Mouse (Mus musculus) urinary bladder, adult 2 months (tissue): ENCODE data around the gene H2-Q10. TPM values are rescaled to one million over a fixed set of nuclear protein-coding genes. Genes with fewer than 3 reads are reported as not detected.
A peak's percentile ranks its signal among the peaks of the same experiment; 100 is the strongest.
"Not testable (repeated sequence)": the region's sequence is repeated elsewhere in the genome, so short reads cannot be mapped to it uniquely, and the experiment has no call there.

Experiments
- DNase-seq: peaks from one replicate; pipeline ENCODE4 v3.0.0; 2022; ENCODE audit warnings: low spot score
- polyA plus RNA-seq: library from polyadenylated mRNA; depleted of rRNA; stranded (reverse); fragments of >200 nt; gene quantifications from 2 replicates; pipeline ENCODE4 v1.2.3, GENCODE M21; 2012; rRNA removed

H2-Q10 gene
- 0.80 and 1.4 TPM in 2 replicates for polyA plus RNA-seq

DNA sequence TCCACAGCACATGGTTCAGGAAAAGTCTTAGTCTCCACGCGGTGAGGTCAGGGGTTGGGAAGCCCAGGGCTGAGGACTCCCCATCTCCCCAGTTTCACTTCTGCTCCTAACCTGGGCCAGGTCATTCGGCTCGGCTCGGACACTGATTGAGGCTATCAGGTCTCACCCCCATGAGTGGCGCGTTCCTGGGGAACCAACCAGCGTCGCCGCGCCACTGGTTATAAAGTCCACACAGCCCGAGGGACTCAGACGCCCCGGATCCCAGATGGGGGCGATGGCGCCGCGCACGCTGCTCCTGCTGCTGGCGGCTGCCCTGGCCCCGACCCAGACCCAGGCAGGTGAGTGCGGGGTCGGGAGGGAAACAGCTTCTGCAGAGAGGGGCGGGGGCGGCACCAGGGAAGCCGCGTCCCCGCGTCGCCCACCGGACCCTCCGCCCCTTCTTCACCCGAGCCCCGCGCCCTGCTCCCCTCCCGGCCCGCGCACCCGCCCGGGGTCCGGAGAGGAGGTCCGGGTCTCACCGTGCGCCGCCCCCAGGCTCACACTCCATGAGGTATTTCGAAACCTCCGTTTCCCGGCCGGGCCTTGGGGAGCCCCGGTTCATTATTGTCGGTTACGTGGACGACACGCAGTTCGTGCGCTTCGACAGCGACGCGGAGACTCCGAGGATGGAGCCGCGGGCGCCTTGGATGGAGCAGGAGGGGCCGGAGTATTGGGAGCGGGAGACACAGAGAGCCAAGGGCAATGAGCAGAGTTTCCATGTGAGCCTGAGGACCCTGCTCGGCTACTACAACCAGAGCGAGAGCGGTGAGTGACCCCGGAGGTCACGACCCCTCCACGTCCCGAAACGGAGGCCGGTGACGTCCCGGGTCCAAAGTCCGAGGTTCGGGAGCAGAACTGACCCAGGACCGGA lies at the start of gene H2-Q10:
TSS of gene H2-Q10 (plus strand) at position 248 of the 910 bp plus-strand sequence.
- no peak for DNase-seq

DNA sequence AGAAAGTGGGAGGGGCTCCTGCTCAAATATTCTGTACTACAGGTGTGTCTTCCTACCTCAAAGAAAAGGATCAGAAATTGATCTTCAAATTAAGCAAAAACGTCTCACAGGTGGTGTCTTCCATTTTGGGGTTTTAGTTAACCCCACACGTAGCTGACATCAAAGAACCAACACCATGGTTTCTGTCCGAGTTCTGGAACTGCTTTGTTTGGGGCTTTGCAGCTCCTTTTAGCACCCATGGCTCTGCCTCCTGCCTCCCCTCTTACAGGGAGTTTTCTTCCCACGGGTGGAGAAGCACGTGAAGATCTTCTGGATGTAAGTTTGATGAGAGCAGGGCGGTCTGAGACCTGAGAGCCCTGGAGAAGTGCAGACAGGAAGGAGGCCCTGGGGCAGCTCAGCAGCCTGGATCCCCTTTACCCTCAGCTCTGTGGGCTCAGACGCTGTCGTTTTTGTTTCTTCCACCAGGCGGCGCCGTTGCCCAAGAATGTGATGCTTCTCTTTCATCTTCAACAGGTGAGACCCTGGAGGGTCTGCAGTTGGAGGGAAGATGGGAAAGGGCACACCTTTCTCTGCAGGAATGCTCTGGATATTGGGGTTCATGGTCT lies 49.6 kb upstream of the H2-Q10 start:
- DNase-seq = not testable (repeated sequence)

DNA sequence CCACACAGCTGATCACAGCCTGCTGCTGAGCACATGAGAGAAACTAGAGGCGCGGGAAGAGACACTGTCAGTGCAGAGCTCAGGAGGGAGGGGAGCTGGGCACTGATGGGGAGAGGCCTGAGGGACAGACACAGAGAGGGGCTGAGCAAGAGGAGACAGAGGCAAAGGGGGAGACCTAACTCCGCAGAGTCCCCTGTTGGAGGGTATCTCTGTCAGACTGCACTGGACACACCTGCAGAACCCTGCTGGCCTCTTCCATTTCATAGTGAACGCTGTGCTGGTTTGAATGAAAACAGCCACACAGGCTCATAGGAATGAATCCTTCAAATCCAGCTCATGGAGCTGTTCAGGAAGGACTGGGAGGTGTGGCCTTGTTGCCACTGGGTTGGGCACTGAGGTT lies 48.6 kb upstream of the H2-Q10 start:
- DNase-seq = not testable (repeated sequence)

DNA sequence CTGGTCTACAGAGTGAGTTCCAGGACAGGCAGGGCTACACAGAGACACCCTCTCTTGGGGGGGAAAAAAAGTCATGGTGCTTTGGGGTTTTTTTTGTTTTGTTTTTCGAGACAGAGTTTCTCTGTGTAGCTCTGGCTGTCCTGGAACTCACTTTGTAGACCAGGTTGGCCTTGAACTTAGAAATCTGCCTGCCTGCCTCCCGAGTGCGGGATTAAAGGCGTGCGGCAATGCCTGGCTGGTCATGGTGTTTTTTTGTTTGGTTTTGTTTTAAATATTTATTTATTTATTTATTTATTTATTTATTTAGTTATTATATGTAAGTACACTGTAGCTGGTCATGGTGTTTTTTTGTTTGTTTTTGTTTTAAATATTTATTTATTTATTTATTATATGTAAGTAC lies 47.5 kb upstream of the H2-Q10 start:
- DNase-seq = not testable (repeated sequence)

DNA sequence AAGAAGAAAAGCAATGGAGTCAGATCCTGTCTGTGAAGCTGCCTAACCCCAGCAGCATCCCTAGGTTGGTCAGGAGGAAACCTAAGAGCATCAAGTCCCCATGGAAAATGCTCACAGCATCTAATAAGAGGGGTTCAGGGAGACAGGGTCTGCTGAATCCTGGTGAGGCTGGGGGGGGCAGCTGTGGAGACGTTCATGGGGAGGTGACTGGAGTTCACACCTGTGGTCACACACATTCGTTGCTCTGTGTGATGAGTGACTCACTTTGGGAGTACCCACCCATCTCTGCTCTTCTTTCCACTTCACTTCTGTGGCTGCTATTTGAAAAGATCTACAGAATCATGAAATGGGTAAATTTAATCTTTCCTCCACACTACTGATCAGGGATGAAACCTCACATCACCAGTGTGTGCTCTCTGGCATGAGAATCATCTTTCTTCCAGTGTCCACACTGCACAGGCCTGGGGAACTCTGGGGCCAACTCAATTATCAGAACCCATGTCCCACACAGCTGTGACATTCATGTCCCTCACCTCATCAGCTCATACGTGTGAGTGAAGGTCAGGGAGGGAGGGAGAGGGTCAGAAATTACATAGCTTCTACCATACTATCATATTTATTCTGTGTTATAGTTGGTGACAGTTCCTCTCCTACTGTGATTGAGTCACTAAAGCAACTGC lies 46.6 kb upstream of the H2-Q10 start:
- peak; percentile 11 for DNase-seq

DNA sequence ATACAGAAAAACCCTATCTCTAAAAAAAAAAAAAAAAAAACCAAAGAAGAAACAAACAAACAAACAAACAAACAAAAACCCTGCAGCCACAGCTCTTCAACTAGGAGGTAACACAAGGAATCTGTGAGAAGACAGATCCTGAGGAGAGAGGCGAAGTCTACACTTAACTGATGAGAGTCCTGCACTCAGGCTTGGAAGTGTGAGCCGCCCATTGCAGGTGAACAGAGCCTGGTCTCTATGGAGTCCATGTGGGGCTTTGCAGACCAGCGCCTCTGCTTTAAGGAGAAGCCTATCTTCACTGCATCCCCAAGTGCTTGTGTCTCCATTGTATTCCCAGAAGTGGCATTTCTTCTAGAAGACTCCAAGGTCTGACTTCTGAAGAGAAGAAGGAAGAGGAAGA lies 45.8 kb upstream of the H2-Q10 start:
- DNase-seq = peak; percentile 16

DNA sequence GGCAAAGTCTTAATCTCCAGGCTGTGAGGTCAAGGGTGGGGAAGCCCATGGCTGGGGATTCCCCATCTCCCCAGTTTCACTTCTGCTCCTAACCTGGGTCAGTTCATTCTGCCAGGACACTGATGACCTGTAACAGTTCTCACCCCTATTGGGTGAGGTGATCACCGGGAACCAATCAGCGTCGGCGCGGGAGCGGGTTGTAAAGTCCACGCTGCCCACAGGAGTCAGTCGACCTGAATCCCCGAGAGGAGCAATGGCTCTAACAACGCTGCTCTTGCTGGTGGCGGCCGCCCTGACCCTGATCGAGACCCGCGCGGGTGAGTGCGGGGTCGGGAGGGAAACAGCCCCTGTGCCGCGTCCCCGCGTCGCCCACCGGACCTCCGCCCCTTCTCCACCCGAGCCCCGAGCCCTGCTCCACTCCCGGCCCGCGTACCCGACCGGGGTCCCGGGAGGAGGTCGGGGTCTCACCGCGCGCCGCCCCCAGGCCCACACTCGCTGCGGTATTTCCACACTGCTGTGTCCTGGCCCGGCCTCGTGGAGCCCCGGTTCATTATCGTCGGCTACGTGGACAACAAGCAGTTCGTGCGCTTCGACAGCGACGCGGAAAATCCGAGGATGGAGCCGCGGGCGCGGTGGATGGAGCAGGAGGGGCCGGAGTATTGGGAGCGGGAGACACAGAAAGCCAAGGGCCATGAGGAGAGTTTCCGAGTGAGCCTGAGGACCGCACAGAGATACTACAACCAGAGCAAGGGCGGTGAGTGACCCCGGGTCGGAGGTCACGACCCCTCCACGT lies 45.1 kb upstream of the H2-Q10 start, which contains the start of gene H2-Q6:
TSS of gene H2-Q6 (plus strand) at position 227 of the 793 bp plus-strand sequence.
- peak; percentile 35 for DNase-seq

DNA sequence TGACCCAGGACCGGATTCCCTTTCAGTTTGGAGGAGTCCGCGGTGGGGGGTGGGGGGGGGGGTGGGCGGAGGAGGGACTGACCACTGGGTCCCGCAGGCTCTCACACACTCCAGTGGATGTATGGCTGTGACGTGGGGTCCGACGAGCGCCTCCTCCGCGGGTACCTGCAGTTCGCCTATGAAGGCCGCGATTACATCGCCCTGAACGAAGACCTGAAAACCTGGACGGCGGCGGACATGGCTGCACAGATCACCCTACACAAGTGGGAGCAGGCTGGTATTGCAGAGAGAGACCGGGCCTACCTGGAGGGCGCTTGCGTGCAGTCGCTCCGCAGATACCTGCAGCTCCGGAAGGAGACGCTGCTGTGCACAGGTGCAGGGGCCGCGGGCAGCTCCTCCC lies 44.4 kb upstream of the H2-Q10 start:
- DNase-seq = not testable (repeated sequence)

DNA sequence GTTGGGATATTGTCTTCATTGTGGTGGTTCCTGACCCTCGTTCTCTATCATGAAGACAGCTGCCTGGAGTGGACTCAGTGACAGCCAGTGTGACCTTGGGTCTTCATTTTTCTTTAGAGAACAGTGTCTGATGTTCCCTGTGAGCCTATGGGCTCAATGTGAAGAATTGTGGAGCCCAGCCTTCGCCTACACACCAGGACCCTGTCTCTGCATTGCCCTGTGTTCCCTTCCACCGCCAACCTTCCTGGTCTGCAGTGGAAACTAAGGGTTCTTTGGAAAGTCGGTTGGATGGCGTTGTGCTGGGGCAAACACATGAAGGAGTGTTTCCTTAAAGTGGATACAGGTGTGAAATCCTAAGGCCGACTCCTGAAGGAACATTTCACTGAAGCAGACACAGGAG lies 41.0 kb upstream of the H2-Q10 start:
- DNase-seq = not testable (repeated sequence)

DNA sequence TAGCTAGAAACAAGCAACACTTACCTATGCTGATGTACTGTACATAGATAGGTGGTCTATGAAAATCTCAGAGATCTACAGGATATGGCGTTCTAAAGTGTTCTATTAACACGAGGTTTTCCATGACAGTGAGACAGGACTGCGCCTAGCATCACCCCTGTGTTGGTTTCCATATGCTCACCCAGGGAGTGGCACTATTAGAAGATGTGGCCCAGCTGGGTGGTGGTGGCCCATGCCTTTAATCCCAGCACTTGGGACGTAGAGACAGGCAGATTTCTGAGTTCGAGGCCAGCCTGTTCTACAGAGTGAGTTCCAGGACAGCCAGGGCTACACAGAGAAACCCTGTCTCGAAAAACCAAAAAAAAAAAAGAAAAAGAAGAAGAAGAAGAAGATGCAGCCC lies 39.2 kb upstream of the H2-Q10 start:
- not testable (repeated sequence) for DNase-seq

DNA sequence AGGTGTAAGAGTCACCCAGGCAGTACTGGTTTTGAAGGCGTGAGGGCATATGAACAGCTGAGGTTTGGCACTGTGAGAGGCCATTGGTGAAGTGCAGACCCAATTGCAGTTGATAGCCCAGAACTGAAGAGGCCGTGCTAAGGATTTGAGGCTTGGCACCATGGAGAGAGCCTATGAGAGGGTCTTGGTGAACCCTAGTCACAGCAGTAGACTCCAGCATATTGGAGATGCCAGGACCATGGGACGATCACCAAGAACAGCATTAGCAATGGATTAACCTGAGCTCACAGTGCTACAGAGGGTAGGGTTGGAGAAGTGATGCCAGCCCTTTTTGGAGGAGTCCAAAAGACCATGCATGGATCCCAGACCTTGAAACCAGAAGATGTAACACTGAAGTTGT lies 37.7 kb upstream of the H2-Q10 start:
- not testable (repeated sequence) for DNase-seq

DNA sequence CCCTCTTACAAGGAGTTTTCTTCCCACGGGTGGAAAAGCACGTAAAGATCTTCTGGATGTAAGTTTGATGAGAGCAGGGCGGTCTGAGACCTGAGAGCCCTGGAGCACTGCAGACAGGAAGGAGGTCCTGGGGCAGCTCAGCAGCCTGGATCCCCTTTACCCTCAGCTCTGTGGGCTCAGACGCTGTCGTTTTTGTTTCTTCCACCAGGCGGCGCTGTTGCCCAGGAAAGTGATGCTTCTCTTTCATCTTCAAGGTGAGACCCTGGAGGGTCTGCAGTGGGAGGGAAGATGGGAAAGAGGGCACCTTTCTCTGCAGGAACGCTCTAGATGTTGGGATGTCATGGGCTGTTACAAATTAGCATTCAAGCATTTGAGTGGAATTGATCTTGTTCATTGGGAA lies 35.1 kb upstream of the H2-Q10 start:
- not testable (repeated sequence) for DNase-seq

DNA sequence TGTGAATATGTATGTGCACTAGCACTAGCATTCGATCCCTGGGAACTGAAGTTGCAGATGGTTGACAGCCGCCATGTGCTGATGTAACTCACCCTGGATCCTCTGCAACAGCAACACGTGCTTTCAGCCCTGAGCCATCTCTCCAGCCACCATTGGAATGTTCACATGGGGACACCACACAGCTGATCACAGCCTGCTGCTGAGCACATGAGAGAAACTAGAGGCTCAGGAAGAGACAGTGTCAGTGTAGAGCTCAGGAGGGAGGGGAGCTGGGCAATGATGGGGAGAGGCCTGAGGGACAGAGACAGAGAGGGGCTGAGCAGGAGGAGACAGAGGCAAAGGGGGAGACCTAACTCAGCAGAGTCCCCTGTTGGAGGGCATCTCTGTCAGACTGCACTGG lies 34.3 kb upstream of the H2-Q10 start:
- DNase-seq = not testable (repeated sequence)

DNA sequence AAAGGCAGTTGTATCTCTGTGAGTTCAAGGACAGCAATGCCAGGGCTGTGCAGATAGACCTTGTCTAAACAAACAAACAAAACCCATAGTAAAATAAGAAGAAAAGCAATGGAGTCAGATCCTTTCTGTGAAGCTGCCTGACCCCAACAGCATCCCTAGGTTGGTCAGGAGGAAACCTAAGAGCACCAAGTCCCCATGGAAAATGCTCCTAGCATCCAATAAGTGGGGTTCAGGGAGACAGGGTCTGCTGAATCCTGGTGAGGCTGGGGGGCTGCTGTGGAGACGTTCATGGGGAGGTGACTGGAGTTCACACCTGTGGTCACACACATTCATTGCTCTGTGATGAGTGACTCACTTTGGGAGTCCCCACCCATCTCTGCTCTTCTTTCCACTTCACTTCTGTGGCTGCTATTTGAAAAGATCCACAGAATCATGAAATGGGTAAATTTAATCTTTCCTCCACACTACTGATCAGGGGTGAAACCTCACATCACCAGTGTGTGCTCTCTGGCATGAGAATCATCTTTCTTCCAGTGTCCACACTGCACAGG lies 32.4 kb upstream of the H2-Q10 start:
- DNase-seq = not testable (repeated sequence)

DNA sequence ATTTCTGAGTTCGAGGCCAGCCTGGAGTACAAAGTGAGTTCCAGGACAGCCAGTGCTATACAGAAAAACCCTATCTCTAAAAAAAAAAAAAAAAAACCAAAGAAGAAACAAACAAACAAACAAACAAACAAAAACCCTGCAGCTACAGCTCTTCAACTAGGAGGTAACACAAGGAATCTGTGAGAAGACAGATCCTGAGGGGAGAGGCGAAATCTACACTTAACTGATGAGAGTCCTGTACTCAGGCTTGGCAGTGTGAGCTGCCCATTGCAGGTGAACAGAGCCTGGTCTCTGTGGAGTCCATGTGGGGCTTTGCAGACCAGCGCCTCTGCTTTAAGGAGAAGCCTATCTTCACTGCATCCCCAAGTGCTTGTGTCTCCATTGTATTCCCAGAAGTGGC lies 31.5 kb upstream of the H2-Q10 start:
- not testable (repeated sequence) for DNase-seq

DNA sequence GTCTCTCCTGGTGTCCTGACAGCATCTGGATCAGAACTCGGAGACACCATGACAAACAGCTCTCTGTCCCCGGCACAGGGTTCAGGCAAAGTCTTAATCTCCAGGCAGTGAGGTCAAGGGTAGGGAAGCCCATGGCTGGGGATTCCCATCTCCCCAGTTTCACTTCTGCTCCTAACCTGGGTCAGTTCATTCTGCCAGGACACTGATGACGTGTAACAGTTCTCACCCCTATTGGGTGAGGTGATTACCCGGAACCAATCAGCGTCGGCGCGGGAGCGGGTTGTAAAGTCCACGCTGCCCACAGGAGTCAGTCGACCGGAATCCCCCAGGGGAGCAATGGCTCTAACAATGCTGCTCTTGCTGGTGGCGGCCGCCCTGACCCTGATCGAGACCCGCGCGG lies 31.0 kb upstream of the H2-Q10 start, which contains the start of gene H2-Q7:
TSS of gene H2-Q7 (plus strand) at position 271 of the 400 bp plus-strand sequence.
- DNase-seq = peak; percentile 43

DNA sequence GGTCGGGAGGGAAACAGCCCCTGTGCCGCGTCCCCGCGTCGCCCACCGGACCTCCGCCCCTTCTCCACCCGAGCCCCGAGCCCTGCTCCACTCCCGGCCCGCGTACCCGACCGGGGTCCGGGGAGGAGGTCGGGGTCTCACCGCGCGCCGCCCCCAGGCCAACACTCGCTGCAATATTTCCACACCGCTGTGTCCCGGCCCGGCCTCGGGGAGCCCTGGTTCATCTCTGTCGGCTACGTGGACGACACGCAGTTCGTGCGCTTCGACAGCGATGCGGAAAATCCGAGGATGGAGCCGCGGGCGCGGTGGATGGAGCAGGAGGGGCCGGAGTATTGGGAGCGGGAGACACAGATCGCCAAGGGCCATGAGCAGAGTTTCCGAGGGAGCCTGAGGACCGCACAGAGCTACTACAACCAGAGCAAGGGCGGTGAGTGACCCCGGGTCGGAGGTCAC lies 30.6 kb upstream of the H2-Q10 start:
- DNase-seq = peak; percentile 36

DNA sequence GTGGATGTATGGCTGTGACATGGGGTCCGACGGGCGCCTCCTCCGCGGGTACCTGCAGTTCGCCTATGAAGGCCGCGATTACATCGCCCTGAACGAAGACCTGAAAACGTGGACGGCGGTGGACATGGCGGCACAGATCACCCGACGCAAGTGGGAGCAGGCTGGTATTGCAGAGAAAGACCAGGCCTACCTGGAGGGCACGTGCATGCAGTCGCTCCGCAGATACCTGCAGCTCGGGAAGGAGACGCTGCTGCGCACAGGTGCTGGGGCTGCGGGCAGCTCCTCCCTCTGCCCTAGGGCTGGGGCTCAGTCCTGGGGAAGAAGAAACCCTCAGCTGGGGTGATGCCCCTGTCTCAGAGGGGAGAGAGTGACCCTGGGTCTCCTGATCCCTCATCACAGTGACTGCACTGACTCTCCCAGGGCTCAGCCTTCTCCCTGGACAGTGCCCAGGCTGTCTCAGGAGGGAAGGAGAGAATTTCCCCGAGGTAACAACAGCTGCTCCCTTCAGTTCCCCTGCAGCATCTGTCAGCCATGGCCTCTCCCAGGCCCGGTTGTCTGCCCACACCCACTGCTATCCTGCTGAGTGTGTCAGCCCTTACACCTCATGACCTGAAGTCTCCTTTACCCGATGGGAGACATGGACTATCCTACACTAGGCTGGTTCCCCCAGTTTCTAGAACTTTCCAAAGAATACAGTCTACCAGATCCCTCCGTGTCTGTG lies 29.8 kb upstream of the H2-Q10 start:
- DNase-seq = peak; percentile 21

DNA sequence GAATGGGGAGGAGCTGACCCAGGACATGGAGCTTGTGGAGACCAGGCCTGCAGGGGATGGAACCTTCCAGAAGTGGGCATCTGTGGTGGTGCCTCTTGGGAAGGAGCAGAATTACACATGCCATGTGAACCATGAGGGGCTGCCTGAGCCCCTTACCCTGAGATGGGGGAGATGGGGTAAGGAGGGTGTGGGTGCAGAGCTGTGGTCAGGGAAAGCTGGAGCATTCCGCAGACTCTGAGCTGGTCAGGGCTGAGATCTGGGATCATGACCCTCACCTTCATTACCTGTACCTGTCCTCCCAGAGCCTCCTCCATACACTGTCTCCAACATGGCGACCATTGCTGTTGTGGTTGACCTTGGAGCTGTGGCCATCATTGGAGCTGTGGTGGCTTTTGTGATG lies 27.5 kb upstream of the H2-Q10 start:
- DNase-seq = not testable (repeated sequence)

DNA sequence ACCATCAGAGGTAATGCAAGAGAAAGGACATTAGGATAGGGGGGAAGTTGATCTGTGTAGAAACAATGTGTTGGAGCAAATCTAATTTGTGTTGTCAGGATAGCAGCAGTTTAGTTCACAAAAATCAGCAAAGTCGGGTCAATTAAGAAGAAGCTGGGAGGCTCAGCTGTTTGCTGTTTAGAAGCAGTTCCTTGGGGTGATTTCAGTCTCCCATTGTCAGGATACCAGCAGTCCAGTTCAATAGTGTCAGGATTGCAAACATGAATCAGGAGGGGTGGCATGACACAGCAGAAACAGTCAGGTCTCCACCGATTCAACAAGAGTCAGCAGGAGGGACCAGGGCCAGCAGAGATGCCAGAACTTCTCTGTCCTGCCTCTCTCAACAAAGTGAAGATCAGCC lies 25.4 kb upstream of the H2-Q10 start:
- DNase-seq = not testable (repeated sequence)
